Mouse (Mus musculus) right cerebral cortex, adult 2 months (tissue): Measurements from ENCODE around the gene Samd10.

Experiments
- DNase-seq, 2 experiments: peaks; one replicate each; pipeline ENCODE4 v3.0.0; 2021 to 2022; ENCODE audit warnings: low spot score in 2 of 2

Gene Samd10

DNA sequence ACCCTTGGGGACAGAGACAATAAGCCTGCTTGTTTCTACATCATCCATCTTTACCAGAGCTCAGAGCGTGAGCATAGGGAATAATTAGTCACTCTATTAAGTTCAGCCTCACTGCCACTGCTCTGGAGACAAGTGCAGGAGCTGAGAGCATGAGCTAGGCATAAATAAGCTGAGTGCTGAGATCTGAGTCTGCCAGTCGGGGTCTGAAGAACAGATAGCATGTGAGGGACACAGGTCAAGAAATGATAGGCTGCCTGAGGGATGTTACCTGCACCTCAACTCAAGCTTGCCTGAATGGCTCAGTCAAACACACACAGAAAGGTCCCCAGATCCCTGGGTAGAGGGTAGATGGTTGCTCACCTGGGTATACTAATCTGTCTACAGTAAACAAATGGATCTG lies 21.9 kb downstream of the Samd10 start:
- DNase-seq: no peak

DNA sequence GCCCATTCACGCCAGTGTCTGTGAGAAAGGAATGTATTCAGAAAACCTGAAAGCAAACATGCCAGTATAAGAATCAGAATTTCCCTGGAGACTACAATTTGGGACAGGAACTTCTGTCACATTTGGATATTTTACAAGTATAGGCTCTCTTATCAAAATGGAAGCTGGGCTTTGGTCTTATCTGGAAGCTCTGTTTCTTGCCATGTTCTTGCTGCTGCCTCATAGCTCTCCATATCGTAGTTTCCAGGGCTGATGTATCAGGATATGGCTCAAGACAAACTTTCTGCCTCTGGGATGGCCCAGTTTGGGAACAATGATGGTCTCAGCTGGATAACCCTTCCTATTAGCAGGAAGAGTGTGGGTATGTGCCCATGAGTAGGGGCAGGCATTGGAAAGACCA lies 22.4 kb downstream of the Samd10 start:
- DNase-seq: no peak

DNA sequence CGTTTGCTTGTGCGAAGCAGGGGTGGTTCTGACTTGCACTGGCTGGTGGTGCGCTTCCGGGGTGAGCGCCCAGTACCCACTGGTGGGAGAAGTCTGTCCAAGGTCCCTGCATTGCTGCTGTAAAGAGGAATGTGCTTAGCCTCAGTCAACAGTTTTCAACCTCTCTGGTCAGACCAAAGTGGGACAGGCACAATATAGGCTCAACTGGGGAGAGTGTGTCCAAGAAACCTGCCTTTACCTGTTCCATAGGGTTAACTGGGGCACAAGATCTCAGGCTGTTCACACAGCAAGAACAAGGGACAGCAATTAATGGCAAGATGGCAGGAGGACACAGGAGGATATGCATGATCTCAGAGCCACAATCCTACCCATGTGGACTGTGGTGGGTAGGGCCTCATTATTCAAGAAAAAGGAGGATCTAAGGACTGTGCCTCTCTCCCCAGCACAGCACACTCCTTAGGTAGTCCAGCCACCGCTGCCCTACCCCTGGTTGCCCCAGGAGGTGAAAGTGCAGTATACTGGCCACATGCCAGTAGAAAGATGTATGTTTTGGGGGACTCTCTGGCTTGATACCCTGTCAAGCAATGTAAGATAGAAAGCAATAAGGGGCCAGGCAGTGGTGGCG lies 24.0 kb downstream of the Samd10 start:
- no peak for DNase-seq

DNA sequence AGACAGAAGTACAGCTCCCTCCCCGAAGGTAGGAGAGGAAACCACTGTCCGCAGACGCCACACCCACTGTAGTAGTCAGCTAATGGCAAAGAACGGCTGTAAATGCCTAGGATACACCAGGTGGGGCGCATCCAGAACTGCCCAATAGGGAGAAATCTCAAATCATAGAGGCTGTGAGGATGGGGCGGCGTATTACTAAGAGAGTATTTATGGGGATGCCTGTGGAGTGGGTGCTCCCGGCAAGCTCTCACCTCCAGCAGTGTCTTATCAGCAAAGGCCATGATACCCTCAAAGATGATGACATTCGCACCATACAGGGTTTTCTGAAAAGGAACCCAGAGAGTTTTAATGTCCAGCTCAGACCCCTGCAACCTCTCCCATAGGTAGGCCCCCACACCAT lies 25.1 kb downstream of the Samd10 start:
- no peak for DNase-seq

DNA sequence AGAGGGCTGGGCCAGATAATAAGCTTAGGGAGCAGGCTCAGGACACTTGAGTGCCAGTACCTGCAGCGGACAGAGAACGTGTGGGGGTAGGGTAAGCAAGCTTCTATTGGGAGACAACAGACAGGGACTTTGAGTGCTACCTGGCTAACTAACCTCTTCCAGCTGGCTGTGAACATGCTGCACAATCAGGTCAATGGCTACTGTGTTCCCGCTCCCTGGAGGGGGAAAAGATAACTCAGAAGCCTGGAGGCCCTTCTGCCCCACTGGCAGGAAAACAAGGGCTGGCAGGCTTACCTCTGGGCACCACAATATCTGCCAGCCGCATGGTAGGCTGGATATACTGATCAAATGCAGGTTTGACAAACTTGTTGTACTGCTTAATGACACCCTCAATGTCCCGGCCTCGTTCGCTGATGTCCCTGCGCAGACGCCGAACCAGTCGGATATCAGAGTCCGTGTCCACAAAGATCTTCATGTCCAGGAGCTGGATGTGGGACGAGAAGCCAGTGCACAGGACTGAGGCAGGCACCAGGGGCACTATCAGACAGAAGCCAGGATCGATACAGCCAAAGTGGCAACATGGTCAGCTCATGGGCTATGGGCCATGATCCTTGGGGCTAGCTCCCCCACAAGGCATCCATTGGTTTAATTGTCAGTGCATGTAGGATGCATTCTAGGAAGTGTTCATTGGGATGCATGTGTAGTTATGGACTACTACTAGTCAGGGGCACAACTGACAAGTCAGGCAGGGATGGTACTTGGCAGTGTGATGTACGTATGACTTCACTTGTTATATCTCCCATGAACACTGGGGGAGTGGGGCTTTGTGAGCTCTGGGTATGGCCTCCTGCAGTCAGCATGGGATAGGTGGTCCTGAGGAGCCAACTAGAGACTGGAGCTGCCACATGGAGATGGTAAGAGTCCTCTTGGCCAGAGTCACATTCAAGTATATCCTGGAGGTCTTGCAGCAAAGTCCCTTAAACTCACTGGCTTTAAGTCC lies 25.8 kb downstream of the Samd10 start:
- no peak for DNase-seq

DNA sequence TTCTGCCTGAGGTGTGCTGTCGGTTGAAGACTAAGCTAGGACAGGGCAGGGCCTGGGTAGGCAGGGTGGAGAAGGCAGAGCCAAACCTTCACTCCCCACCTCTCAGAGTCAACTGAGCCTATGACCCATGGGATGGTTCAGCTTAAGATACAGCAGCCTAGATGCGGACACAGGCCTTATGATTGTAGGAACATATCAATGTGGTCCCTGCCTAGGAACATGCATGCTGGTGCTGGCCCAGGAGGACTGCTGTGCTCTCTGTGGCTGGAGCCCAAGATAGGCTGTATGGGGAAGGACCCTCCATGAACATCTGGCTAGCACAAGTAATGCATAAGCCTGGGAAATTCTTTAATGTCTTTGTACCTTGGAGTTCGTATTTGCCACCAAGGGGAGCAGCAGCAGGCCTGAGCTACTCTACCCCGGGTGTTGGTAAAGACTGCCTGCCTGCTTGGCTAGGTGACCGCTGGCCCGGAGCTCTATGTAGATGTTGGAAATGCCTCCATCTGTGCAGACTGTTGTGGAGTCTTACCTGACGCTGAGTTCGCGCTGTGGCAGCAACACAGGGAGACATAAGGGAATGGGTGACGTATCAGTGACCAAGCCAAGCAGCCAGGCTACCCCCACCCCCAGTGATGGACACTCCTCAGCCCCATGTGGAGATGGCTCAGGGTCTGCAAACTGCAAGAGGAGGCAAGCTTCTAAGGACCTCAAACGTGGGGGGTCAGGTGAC lies 26.9 kb downstream of the Samd10 start:
- DNase-seq: no peak

DNA sequence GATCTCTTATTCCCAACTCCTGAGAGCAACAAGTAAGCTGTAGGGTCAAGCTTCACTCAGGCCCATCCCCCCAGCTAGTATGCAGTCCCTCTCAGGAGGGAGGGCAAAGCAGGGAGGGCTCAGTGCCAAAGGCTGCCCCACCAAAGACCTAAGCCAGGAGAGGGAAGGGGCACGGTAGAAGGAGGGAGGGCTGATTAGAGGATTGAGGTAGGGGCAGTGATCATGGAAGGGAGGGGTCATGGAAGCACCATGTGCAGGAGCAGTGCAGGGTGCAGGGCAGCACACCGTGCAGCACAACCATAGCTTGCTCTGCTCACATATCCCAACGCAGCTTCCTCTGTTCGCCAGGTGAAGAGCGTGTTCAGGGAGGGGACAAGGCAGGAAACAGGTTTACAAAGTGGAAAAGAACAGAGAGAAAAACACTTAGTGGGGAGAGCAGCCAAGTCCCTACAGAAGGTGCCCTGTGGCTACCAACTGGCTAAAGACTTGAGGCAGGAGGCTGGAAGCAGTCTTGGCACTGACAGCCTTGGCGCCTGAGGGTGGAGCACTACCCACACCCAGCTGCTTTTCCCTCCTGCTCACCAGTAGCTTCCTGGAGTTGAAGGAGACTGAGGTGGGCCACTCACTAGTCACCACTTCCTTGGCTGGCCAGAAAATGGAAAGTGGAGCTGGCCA lies 28.0 kb downstream of the Samd10 start:
- DNase-seq: no peak

DNA sequence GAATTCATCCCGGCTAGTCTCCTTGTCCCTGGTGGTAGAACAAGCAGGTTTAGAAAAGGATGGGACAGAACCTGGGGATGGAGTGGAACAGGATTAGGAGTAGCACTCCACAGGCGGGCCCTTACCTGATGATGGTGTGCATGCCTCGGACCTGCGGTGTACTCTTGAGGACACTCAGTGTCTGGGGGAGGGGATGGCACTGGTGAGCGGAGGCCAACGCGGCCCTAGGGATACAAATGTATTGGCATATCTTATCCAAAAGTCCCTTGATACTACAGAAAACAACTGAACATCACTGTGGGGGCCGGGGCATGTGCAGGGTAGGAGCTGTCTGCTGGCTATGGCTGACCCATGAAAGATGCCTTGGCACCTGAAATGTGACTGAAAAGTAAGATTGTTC lies 28.6 kb downstream of the Samd10 start:
- DNase-seq: no peak

DNA sequence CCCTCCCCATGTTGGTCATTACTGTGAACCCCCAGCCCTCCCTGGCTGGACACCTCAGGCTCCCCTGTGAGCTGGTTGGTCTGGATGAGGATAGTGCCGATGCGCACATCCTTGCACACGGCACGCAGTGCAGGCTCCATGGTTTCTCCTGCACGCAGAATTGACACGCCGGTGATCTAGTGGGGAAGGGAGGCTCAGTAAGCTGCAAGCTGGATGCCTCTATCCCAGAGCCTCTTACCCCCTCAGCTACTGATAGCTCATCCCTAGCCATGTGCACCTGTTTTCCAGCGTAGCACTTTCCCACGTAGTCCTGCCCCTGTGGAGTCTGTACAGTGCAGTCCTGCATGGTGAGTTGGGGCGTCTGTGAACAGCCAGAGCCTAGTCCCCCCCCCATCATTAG lies 29.2 kb downstream of the Samd10 start:
- DNase-seq: no peak

DNA sequence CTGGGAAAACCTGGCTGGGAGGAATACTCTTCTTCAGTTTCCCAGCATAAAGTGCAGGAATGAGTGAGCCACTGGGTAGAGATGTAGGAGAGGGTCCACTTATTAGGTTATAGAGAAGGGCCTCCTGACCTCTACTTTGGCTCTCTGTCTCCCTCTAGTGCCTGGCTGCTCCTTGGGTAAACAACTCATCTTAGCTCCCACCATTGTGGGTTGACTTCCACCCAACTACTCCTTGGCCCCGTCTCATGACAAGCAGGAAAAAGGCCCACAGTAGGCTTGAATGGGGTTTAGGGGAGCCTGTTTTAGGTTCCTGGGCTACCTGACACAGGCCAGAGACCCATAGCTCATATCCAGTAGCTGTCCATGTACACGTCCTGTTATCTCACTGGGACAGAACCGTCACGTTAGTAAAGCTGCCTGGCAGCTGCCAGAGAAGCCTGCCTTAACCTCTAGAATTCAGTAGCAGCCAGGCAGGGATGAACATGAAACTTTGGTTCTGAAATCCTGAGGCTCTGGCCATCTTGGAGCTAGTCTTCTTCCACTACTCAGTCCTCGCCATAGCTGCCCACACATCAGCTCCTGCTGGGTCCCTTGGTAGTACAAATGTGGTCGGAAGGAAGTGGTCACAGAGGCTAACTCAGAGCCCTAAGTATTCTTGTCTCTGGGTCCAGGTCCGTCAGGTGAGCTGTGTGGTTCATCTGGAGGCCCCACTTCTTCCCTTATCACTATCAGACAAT lies 30.6 kb downstream of the Samd10 start:
- DNase-seq: no peak

DNA sequence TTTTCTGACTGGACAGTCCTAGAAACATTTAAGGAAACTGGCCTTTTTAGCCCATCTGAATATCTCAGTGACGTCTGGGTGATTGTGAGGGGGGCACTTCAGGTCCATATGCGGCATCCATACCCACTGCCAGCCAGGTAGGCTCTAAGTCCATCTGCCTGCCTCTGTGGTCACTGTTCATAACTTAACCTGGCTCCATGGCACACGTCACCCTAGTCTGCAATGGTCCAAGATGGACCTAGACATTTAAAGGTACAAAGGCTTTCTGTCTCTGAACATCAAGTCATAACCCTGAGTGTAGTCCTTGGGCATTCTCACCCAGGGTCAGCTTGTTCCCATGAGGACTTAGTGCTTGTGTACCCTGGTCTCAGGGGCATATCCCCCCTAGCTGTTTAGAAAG lies 31.7 kb downstream of the Samd10 start:
- DNase-seq: no peak

DNA sequence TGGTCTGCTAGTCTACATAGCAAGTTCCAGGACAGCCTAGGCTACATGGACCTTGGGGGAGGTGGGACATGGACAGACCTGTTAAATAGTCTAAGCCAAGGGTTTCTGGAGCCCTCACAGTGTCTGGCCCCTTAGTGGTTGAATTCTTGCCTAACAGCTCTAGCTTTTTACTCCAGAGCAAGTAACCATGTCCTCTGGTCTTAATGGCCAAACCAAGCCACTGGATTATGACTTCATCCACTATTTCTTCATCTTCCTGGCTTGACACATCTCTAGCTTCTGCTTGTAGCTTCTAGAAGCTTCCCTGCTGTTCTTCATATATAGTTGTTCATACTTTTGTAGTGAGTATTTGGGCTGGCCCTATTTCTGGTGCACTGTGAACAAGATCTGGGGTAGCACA lies 45.2 kb downstream of the Samd10 start:
- no peak for DNase-seq

DNA sequence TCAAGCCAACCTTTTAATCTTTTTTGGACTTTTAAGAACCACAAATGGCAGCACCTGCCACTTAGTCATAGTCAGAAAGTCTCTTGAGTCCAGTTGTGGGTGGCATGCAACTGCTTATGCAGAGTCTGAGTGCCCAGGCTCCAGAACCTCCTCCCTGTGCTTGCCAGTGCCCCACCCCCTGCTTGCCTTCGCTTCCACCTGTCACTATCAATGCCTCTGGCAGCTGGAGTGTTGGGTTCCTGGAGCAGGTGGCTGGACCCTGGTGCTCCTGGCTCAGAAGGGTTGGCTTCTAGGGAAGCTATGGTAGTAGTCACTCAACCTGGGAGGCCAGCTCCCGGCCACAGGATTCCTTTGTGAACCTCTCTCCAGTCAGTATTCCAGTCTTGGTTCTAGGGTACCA lies 48.8 kb downstream of the Samd10 start:
- DNase-seq: no peak

DNA sequence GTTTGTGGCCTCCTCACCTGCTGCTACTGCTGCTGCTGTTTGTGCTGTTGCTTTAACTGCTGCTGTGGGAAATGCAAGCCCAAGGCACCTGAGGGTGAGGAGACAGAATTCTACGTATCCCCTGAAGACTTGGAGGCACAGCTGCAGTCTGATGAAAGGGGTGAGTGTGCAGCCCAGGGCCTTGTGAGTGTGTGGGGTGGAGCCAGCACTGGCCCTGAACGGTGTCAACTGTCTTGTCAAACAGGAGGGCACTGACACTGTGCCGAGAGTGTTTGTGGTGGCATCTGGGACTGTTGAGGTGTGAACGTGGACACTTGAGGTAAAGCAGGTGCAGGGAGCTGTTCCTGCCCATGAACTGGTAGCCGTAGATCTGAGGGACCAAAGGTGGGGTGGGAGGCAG lies 50.3 kb downstream of the Samd10 start:
- DNase-seq: no peak

DNA sequence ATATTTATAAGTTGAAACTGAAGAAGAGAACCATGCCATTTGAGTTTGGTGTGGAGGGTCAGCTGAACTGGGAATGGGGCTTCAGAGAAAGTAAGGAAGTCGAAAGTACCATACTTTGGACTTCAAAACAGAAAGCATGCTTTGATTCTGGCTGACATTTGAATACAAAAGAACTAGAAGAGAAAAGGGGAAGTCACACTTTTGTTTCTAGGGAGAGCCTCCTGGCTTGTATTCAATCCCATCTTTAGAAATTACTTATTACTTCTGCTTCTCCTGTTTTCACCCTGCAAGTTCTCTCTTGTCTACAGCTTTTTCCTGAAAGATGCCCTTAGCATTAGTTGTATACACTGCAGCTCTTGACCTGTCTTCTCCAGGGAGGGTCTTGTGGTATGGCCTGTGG lies 50.8 kb downstream of the Samd10 start:
- DNase-seq: no peak

DNA sequence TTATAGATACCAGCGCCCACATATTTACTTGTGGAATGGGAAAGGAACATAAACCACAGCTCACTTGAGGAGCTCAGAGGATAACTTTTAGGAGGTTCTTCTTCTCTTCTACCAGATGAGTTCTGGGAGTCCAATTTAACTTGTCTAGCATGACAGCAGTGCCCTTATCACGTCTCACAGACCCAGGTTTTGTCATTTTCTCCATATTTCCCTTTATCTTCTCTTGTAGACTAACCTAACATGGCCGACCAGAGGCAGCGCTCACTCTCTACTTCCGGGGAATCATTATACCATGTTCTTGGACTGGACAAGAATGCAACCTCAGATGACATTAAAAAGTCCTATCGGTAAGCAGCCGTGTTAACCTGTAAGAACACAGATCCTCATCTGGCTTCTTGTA lies 52.9 kb downstream of the Samd10 start:
- DNase-seq: no peak
